Mouse (Mus musculus) T-helper 1 cell (primary cell): ENCODE data around the gene Igfbp4.

ENCODE experiments used
- in situ Hi-C: fragments of 300-600 bp; cut with MboI, MseI; formaldehyde crosslinking; loops from one replicate; pipeline ENCODE4 v1.15.1; 2025; ENCODE audit warnings: high pct_unique_total_duplicates

Gene Igfbp4

GRCm38 (mm10) chr11:99041051-99041729 lies at the start of gene Igfbp4:
Igfbp4 (plus strand) TSS chr11:99041244.
- in situ Hi-C loops, result no loop called here

GRCm38 (mm10) chr11:98995987-98996386 lies 45.1 kb upstream of the Igfbp4 start:
- in situ Hi-C loops, result loop anchor here (5.0 kb wide), 1 partner anchor 1501 kb away; no protein-coding TSS in a partner anchor

- in situ Hi-C loops, result loop anchor here (5.0 kb wide), 1 partner anchor 1500 kb away; no protein-coding TSS in a partner anchor
These were observed 43.4 kb upstream of the Igfbp4 start for GRCm38 (mm10) chr11:98997659-98998058.

GRCm38 (mm10) chr11:98998776-98999175 lies 42.3 kb upstream of the Igfbp4 start:
- in situ Hi-C loops, result loop anchor here (5.0 kb wide), 1 partner anchor 1499 kb away; no protein-coding TSS in a partner anchor

- in situ Hi-C loops, result loop anchor here (5.0 kb wide), 1 partner anchor 1498 kb away; no protein-coding TSS in a partner anchor
These were observed 41.8 kb upstream of the Igfbp4 start for GRCm38 (mm10) chr11:98999243-98999642.

- in situ Hi-C loops, result no loop called here
These were observed 34.3 kb upstream of the Igfbp4 start for GRCm38 (mm10) chr11:99006788-99007187.

GRCm38 (mm10) chr11:99010124-99010523 lies 30.9 kb upstream of the Igfbp4 start:
- in situ Hi-C loops, result no loop called here

- in situ Hi-C loops, result no loop called here
These were observed 30.3 kb upstream of the Igfbp4 start for GRCm38 (mm10) chr11:99010706-99011105.

- in situ Hi-C loops, result no loop called here
These were observed 27.2 kb upstream of the Igfbp4 start for GRCm38 (mm10) chr11:99013856-99014255.

GRCm38 (mm10) chr11:99019844-99020243 lies 21.2 kb upstream of the Igfbp4 start:
- in situ Hi-C loops, result loop anchor here (10.0 kb wide), 1 partner anchor 1195 kb away; no protein-coding TSS in a partner anchor

GRCm38 (mm10) chr11:99022384-99022933 lies 18.6 kb upstream of the Igfbp4 start:
- in situ Hi-C loops, result loop anchor here (10.0 kb wide), 1 partner anchor 1198 kb away; no protein-coding TSS in a partner anchor

- in situ Hi-C loops, result loop anchor here (10.0 kb wide), 1 partner anchor 1198 kb away; no protein-coding TSS in a partner anchor
These were observed 17.9 kb upstream of the Igfbp4 start for GRCm38 (mm10) chr11:99023094-99023493.

GRCm38 (mm10) chr11:99023500-99024467 lies 17.3 kb upstream of the Igfbp4 start, which contains the start of gene Top2a:
Top2a (minus strand) TSS chr11:99024189.
- in situ Hi-C loops, result loop anchor here (10.0 kb wide), 1 partner anchor 1199 kb away; no protein-coding TSS in a partner anchor

GRCm38 (mm10) chr11:99024468-99025134 lies 16.4 kb upstream of the Igfbp4 start:
- in situ Hi-C loops, result loop anchor here (10.0 kb wide), 1 partner anchor 1200 kb away; no protein-coding TSS in a partner anchor

GRCm38 (mm10) chr11:99025878-99026277 lies 15.2 kb upstream of the Igfbp4 start:
- in situ Hi-C loops, result loop anchor here (10.0 kb wide), 1 partner anchor 1201 kb away; no protein-coding TSS in a partner anchor

GRCm38 (mm10) chr11:99026899-99027440 lies 14.1 kb upstream of the Igfbp4 start:
- in situ Hi-C loops, result loop anchor here (10.0 kb wide), 1 partner anchor 1202 kb away; no protein-coding TSS in a partner anchor

- in situ Hi-C loops, result loop anchor here (5.0 kb wide), 1 partner anchor 87 kb away; no protein-coding TSS in a partner anchor
These were observed 5.7 kb upstream of the Igfbp4 start for GRCm38 (mm10) chr11:99035350-99035749.

GRCm38 (mm10) chr11:99036254-99036653 lies 4.8 kb upstream of the Igfbp4 start:
- in situ Hi-C loops, result loop anchor here (5.0 kb wide), 1 partner anchor 86 kb away; no protein-coding TSS in a partner anchor

GRCm38 (mm10) chr11:99039782-99040181 lies 1.3 kb upstream of the Igfbp4 start:
- in situ Hi-C loops, result loop anchor here (5.0 kb wide), 1 partner anchor 83 kb away; no protein-coding TSS in a partner anchor

- in situ Hi-C loops, result no loop called here
These were observed 584 bp upstream of the Igfbp4 start for GRCm38 (mm10) chr11:99040346-99040974.
